Mouse (Mus musculus) testis, adult 2 months (tissue): ENCODE measurements around the gene Sh2b2. TPM values are rescaled to one million over a fixed set of nuclear protein-coding genes. Genes with fewer than 3 reads are reported as not detected.

Source experiments
- H3K27ac ChIP-seq: fragments of 200-500 bp; 2 replicates; pipeline ENCODE4 v1.5.1; 2012; ENCODE audit warnings: low read depth, low read length; ENCODE audit not compliant: control insufficient read depth, insufficient read depth
- H3K27me3 ChIP-seq: fragments of 200-500 bp; 2 replicates; pipeline ENCODE4 v1.6.1; 2012; ENCODE audit warnings: mild to moderate bottlenecking, low read length, moderate library complexity; ENCODE audit not compliant: control insufficient read depth, insufficient read depth
- H3K36me3 ChIP-seq: fragments of 200-500 bp; 2 replicates; pipeline ENCODE4 v1.6.1; 2012; ENCODE audit warnings: mild to moderate bottlenecking, low read length; ENCODE audit not compliant: control insufficient read depth, insufficient read depth
- H3K4me1 ChIP-seq: fragments of 200-500 bp; 2 replicates; pipeline ENCODE4 v1.6.1; 2012; ENCODE audit warnings: low read length; ENCODE audit not compliant: control insufficient read depth, insufficient read depth
- H3K4me3 ChIP-seq: fragments of 200-500 bp; 2 replicates; pipeline ENCODE4 v1.5.1; 2012; ENCODE audit warnings: low read depth, mild to moderate bottlenecking, low read length, moderate library complexity, mixed read lengths; ENCODE audit not compliant: control insufficient read depth
- CTCF ChIP-seq: fragments of 200-500 bp; IDR thresholded peaks from 2 replicates; pipeline ENCODE4 v1.5.1; 2012; ENCODE audit warnings: low read depth, mild to moderate bottlenecking, inconsistent platforms, low read length, moderate library complexity; ENCODE audit not compliant: control insufficient read depth, insufficient read depth, insufficient replicate concordance
- POLR2A ChIP-seq: fragments of 200-500 bp; IDR thresholded peaks from 2 replicates; pipeline ENCODE4 v1.6.1; 2012; ENCODE audit warnings: low read depth, mild to moderate bottlenecking, inconsistent platforms, low read length, moderate library complexity; ENCODE audit not compliant: control insufficient read depth
- polyA plus RNA-seq: library from polyadenylated mRNA; depleted of rRNA; stranded (reverse); fragments of >200 nt; gene quantifications from 2 replicates; pipeline ENCODE4 v1.2.3, GENCODE M21; 2012

Gene Sh2b2
- polyA plus RNA-seq, 1 experiment, result 2.0 TPM

DNA sequence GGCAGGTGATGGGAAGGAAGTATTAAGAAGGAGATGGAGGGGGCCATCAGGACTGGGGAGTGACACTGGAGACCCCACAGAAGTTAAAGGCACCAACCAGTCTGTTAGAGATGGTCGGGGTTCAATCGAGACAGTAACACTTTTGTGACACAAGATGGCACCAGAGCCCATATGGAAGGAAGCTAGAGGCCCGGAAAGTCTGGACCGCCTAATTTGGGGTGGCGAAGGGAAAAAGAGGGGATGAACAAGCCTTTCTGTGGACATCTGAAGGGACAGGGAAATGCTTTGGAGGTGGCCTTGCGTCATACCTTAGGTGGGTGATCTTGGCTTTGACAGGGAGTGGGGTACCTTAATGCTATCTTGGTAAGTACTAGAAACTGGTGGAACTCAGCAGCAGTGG lies 35.0 kb upstream of the Sh2b2 start:
- Histone ChIP-seq H3K27ac (no peak overlapping the region), H3K4me1 (no peaks in the 10 kb centered on the region; the same call in 1 of the 2 replicates), H3K4me3 (no peak overlapping the region), H3K36me3 (peaks cover 1% of the 10 kb centered on the region; the same call in 1 of the 2 replicates), H3K27me3 (no peaks in the 10 kb centered on the region)
- TF ChIP-seq POLR2A (no peak), CTCF (no peak)

DNA sequence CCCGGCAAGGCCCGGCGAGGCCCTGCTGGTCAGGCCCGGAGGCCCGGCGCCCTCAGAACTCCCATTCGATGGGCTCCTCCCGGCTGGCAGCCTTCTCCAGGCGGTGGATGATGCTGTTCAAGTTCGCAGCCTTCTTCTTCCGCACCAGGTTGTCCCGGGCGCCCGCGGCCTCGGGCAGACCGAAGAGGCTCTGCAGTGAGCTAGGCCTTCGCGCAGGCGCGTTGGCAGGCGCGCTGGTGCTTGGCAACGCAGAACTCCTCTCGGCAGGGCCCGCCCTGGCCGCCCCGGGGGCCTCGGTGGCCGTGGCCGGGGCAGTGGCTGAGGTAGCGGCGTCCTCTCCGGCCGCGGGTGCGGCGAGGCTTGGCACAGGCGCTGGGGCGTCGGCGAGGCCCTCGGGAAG lies 28.4 kb upstream of the Sh2b2 start:
- Histone ChIP-seq H3K4me3 (peak overlapping the region; percentile 87), H3K27ac (peak overlapping the region; percentile 92), H3K4me1 (peaks cover 5% of the 10 kb centered on the region; the same call in 1 of the 2 replicates), H3K36me3 (0 out of 2 replicates have a peak, but pooled peaks cover 1% of the 10 kb centered on the region), H3K27me3 (no peaks in the 10 kb centered on the region)
- peak; percentile 84 for TF ChIP-seq POLR2A
- TF ChIP-seq CTCF, result no peak

- TF ChIP-seq POLR2A (no peak), CTCF (no peak)
- Histone ChIP-seq H3K36me3 (no peaks in the 10 kb centered on the region), H3K4me1 (peaks cover 10% of the 10 kb centered on the region), H3K27me3 (no peaks in the 10 kb centered on the region), H3K4me3 (no peak overlapping the region), H3K27ac (no peak overlapping the region)
These were observed 23.6 kb upstream of the Sh2b2 start for GRCm38 (mm10) chr5:136269937-136270336.

DNA sequence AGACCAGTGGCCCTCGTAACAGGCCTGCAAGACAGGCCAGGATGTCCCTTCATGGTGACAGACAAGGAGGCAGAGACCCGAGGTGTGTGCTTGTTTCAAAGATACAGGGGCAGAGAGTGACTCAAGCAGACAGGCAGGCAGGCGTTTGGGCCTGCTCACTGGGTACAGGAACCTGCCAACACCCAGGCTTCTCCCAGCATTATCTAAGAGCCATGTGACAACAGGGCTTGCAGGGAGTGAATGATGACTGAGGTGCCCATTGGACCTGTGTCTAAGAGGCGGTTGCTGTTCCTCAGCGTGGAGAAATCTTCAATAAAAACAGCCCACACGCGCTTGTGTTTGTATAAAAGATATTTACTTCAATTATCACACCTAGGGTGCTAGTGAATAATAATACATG lies 19.7 kb upstream of the Sh2b2 start:
- H3K36me3 ChIP-seq, result no peaks in the 10 kb centered on the region
- H3K27ac ChIP-seq, result no peak overlapping the region; the same call in 1 of the 2 replicates
- H3K4me3 ChIP-seq, result peak overlapping the region; percentile 10; the same call in 1 of the 2 replicates
- TF ChIP-seq CTCF (no peak), POLR2A (no peak)
- no peaks in the 10 kb centered on the region for H3K27me3 ChIP-seq
- H3K4me1 ChIP-seq, result peaks cover 4% of the 10 kb centered on the region; the same call in 1 of the 2 replicates

GRCm38 (mm10) chr5:136263342-136263741 lies 17.0 kb upstream of the Sh2b2 start:
- Histone ChIP-seq H3K27me3 (no peaks in the 10 kb centered on the region), H3K36me3 (no peaks in the 10 kb centered on the region), H3K27ac (no peak overlapping the region), H3K4me1 (peaks cover 4% of the 10 kb centered on the region; the same call in 1 of the 2 replicates), H3K4me3 (no peak overlapping the region)
- no peak for TF ChIP-seq CTCF
- no peak for TF ChIP-seq POLR2A

GRCm38 (mm10) chr5:136258919-136259318 lies 12.6 kb upstream of the Sh2b2 start:
- TF ChIP-seq POLR2A (no peak), CTCF (peak; percentile 55; the same call in 1 of the 2 replicates)
- Histone ChIP-seq H3K36me3 (no peaks in the 10 kb centered on the region), H3K27me3 (no peaks in the 10 kb centered on the region), H3K4me3 (no peak overlapping the region), H3K4me1 (peaks cover 12% of the 10 kb centered on the region), H3K27ac (no peak overlapping the region)

DNA sequence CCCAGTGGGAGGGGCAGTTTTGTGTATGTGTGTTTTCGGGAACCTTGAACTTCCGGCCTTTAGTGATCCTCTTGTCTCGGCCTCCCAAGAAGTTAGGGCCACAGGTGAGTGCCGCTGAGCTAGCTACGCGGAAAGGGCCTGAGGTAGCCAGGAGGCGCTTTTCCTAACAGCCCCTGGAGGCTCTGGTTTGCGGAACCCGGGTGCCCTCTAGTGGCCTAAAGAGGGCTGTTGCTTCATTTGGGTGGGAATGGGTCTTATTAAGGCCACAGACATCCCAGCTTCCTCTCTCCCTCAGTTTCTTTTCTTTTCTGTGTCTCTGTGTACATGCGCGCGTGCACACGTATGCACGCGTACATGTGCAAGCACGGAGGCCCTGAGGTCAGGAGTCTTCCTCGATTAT lies 6.5 kb upstream of the Sh2b2 start:
- Histone ChIP-seq H3K4me3 (peak overlapping the region; percentile 30), H3K27me3 (no peaks in the 10 kb centered on the region), H3K36me3 (no peaks in the 10 kb centered on the region), H3K27ac (no peak overlapping the region), H3K4me1 (peaks cover 25% of the 10 kb centered on the region)
- TF ChIP-seq CTCF, result peak; percentile 64
- no peak for TF ChIP-seq POLR2A
